Mouse (Mus musculus): ENCODE measurements at regions not wholly inside any gene's neighbourhood (a gene's known extent, or its start where the extent isn't known, plus 50 kb on each side); places are given as distances from the start of the nearest gene placed in this dataset.

GRCm38 (mm10) chr1:22974917-22975316 lies 127.1 kb downstream of the 4933415F23Rik start:
- 66% methylated on average over 4 of the region's 4 CpGs for WGBS
- Histone ChIP-seq H3K4me3 (ENCODE audit: low read depth, low read length) (no peak overlapping the region), H3K9ac (replicated peaks; ENCODE audit: low read length) (no peak overlapping the region), H3K4me2 (ENCODE audit: low read depth, low read length) (no peak overlapping the region), H3K27me3 (ENCODE audit: control insufficient read depth, insufficient read depth, low read length) (no peaks in the 10 kb centered on the region), H3K9me3 (replicated peaks; ENCODE audit: control insufficient read depth, low read length) (no peaks in the 10 kb centered on the region), H3K4me1 (ENCODE audit: control insufficient read depth, insufficient read depth, low read length) (no peaks in the 10 kb centered on the region), H3K36me3 (replicated peaks; ENCODE audit: control insufficient read depth, insufficient read depth, low read depth, low read length) (no peaks in the 10 kb centered on the region), H3K27ac (replicated peaks; ENCODE audit: low read depth, low read length) (no peak overlapping the region)
- DNase-seq (ENCODE audit: low spot score) (no peak), ATAC-seq (replicated peaks; ENCODE audit: insufficient number of reproducible peaks, low FRiP score, low TSS enrichment, low read depth) (no peak)

- Histone ChIP-seq H3K27ac (replicated peaks; ENCODE audit: low read depth, low read length) (no peak overlapping the region), H3K4me1 (ENCODE audit: control insufficient read depth, insufficient read depth, low read length) (no peaks in the 10 kb centered on the region), H3K27me3 (ENCODE audit: control insufficient read depth, insufficient read depth, low read length) (no peaks in the 10 kb centered on the region), H3K9ac (replicated peaks; ENCODE audit: low read length) (no peak overlapping the region), H3K36me3 (replicated peaks; ENCODE audit: control insufficient read depth, insufficient read depth, low read depth, low read length) (no peaks in the 10 kb centered on the region), H3K4me2 (ENCODE audit: low read depth, low read length) (no peak overlapping the region), H3K4me3 (ENCODE audit: low read depth, low read length) (no peak overlapping the region), H3K9me3 (replicated peaks; ENCODE audit: control insufficient read depth, low read length) (no peaks in the 10 kb centered on the region)
- ATAC-seq (replicated peaks; ENCODE audit: insufficient number of reproducible peaks, low FRiP score, low TSS enrichment, low read depth) (no peak), DNase-seq (ENCODE audit: low spot score) (no peak)
- 50% methylated on average over 1 of the region's 1 CpGs for WGBS
Measured at GRCm38 (mm10) chr1:22943995-22944394, 138.2 kb upstream of the Rims1 start.

GRCm38 (mm10) chr1:22939816-22940215 lies 134.0 kb upstream of the Rims1 start:
- Histone ChIP-seq H3K4me1 (ENCODE audit: control insufficient read depth, insufficient read depth, low read length) (no peaks in the 10 kb centered on the region), H3K27ac (replicated peaks; ENCODE audit: low read depth, low read length) (no peak overlapping the region), H3K9ac (replicated peaks; ENCODE audit: low read length) (no peak overlapping the region), H3K4me2 (ENCODE audit: low read depth, low read length) (no peak overlapping the region), H3K36me3 (replicated peaks; ENCODE audit: control insufficient read depth, insufficient read depth, low read depth, low read length) (no peaks in the 10 kb centered on the region), H3K4me3 (ENCODE audit: low read depth, low read length) (no peak overlapping the region), H3K27me3 (ENCODE audit: control insufficient read depth, insufficient read depth, low read length) (no peaks in the 10 kb centered on the region), H3K9me3 (replicated peaks; ENCODE audit: control insufficient read depth, low read length) (no peaks in the 10 kb centered on the region)
- ATAC-seq (replicated peaks; ENCODE audit: insufficient number of reproducible peaks, low FRiP score, low TSS enrichment, low read depth) (no peak), DNase-seq (ENCODE audit: low spot score) (no peak)
- WGBS: 92% methylated on average over 6 of the region's 6 CpGs

GRCm38 (mm10) chr1:22931147-22931896 lies 125.5 kb upstream of the Rims1 start:
- Histone ChIP-seq H3K9ac (replicated peaks; ENCODE audit: low read length) (no peak overlapping the region), H3K27ac (replicated peaks; ENCODE audit: low read depth, low read length) (no peak overlapping the region), H3K9me3 (replicated peaks; ENCODE audit: control insufficient read depth, low read length) (no peaks in the 10 kb centered on the region), H3K4me1 (ENCODE audit: control insufficient read depth, insufficient read depth, low read length) (no peaks in the 10 kb centered on the region), H3K27me3 (ENCODE audit: control insufficient read depth, insufficient read depth, low read length) (no peaks in the 10 kb centered on the region), H3K36me3 (replicated peaks; ENCODE audit: control insufficient read depth, insufficient read depth, low read depth, low read length) (no peaks in the 10 kb centered on the region), H3K4me2 (ENCODE audit: low read depth, low read length) (no peak overlapping the region), H3K4me3 (ENCODE audit: low read depth, low read length) (no peak overlapping the region)
- 71% methylated on average over 6 of the region's 6 CpGs for WGBS
- DNase-seq (ENCODE audit: low spot score) (no peak), ATAC-seq (replicated peaks; ENCODE audit: insufficient number of reproducible peaks, low FRiP score, low TSS enrichment, low read depth) (no peak)

- Histone ChIP-seq H3K27me3 (ENCODE audit: control insufficient read depth, insufficient read depth, low read length) (no peaks in the 10 kb centered on the region), H3K27ac (replicated peaks; ENCODE audit: low read depth, low read length) (no peak overlapping the region), H3K4me3 (ENCODE audit: low read depth, low read length) (no peak overlapping the region), H3K4me2 (ENCODE audit: low read depth, low read length) (no peak overlapping the region), H3K36me3 (replicated peaks; ENCODE audit: control insufficient read depth, insufficient read depth, low read depth, low read length) (no peaks in the 10 kb centered on the region), H3K9ac (replicated peaks; ENCODE audit: low read length) (no peak overlapping the region), H3K9me3 (replicated peaks; ENCODE audit: control insufficient read depth, low read length) (no peaks in the 10 kb centered on the region), H3K4me1 (ENCODE audit: control insufficient read depth, insufficient read depth, low read length) (no peaks in the 10 kb centered on the region)
- ATAC-seq (replicated peaks; ENCODE audit: insufficient number of reproducible peaks, low FRiP score, low TSS enrichment, low read depth) (no peak), DNase-seq (ENCODE audit: low spot score) (no peak)
- WGBS: 93% methylated on average over 2 of the region's 2 CpGs
Measured at GRCm38 (mm10) chr1:22902992-22903391, 97.2 kb upstream of the Rims1 start.

- H3K27ac ChIP-seq (replicated peaks; ENCODE audit: low read depth, low read length): no peak overlapping the region
- H3K27me3 ChIP-seq (ENCODE audit: control insufficient read depth, insufficient read depth, low read length): no peaks in the 10 kb centered on the region
- ATAC-seq (replicated peaks; ENCODE audit: insufficient number of reproducible peaks, low FRiP score, low TSS enrichment, low read depth): no peak
- H3K4me1 ChIP-seq (ENCODE audit: control insufficient read depth, insufficient read depth, low read length): no peaks in the 10 kb centered on the region
- no peak overlapping the region for H3K4me3 ChIP-seq (ENCODE audit: low read depth, low read length)
- no peak overlapping the region for H3K4me2 ChIP-seq (ENCODE audit: low read depth, low read length)
- H3K36me3 ChIP-seq (replicated peaks; ENCODE audit: control insufficient read depth, insufficient read depth, low read depth, low read length): no peaks in the 10 kb centered on the region
- no peaks in the 10 kb centered on the region for H3K9me3 ChIP-seq (replicated peaks; ENCODE audit: control insufficient read depth, low read length)
- DNase-seq (ENCODE audit: low spot score): no peak
- H3K9ac ChIP-seq (replicated peaks; ENCODE audit: low read length): no peak overlapping the region
- 82% methylated on average over 5 of the region's 5 CpGs for WGBS
Measured at GRCm38 (mm10) chr1:22901018-22901625, 95.3 kb upstream of the Rims1 start.

- H3K36me3 ChIP-seq (replicated peaks; ENCODE audit: control insufficient read depth, insufficient read depth, low read depth, low read length): no peaks in the 10 kb centered on the region
- DNase-seq (ENCODE audit: low spot score) (no peak), ATAC-seq (replicated peaks; ENCODE audit: insufficient number of reproducible peaks, low FRiP score, low TSS enrichment, low read depth) (no peak)
- no peaks in the 10 kb centered on the region for H3K4me1 ChIP-seq (ENCODE audit: control insufficient read depth, insufficient read depth, low read length)
- no peak overlapping the region for H3K4me2 ChIP-seq (ENCODE audit: low read depth, low read length)
- H3K27me3 ChIP-seq (ENCODE audit: control insufficient read depth, insufficient read depth, low read length): no peaks in the 10 kb centered on the region
- WGBS: 78% methylated on average over 3 of the region's 3 CpGs
- H3K9ac ChIP-seq (replicated peaks; ENCODE audit: low read length): no peak overlapping the region
- H3K27ac ChIP-seq (replicated peaks; ENCODE audit: low read depth, low read length): no peak overlapping the region
- no peaks in the 10 kb centered on the region for H3K9me3 ChIP-seq (replicated peaks; ENCODE audit: control insufficient read depth, low read length)
- no peak overlapping the region for H3K4me3 ChIP-seq (ENCODE audit: low read depth, low read length)
Measured at GRCm38 (mm10) chr1:22895099-22895498, 89.3 kb upstream of the Rims1 start.

GRCm38 (mm10) chr1:22862985-22863384 lies 57.2 kb upstream of the Rims1 start:
- H3K4me2 ChIP-seq (ENCODE audit: low read depth, low read length): no peak overlapping the region
- H3K27me3 ChIP-seq (ENCODE audit: control insufficient read depth, insufficient read depth, low read length): no peaks in the 10 kb centered on the region
- H3K27ac ChIP-seq (replicated peaks; ENCODE audit: low read depth, low read length): no peak overlapping the region
- no peaks in the 10 kb centered on the region for H3K9me3 ChIP-seq (replicated peaks; ENCODE audit: control insufficient read depth, low read length)
- no peak overlapping the region for H3K4me3 ChIP-seq (ENCODE audit: low read depth, low read length)
- H3K9ac ChIP-seq (replicated peaks; ENCODE audit: low read length): no peak overlapping the region
- no peaks in the 10 kb centered on the region for H3K36me3 ChIP-seq (replicated peaks; ENCODE audit: control insufficient read depth, insufficient read depth, low read depth, low read length)
- ATAC-seq (replicated peaks; ENCODE audit: insufficient number of reproducible peaks, low FRiP score, low TSS enrichment, low read depth) (no peak), DNase-seq (ENCODE audit: low spot score) (no peak)
- 77% methylated on average over 3 of the region's 3 CpGs for WGBS
- no peaks in the 10 kb centered on the region for H3K4me1 ChIP-seq (ENCODE audit: control insufficient read depth, insufficient read depth, low read length)
